Mouse (Mus musculus) limb, embryonic 12.5 days (tissue): Measurements from ENCODE around the gene Serpinb3c. TPM values are rescaled to one million over a fixed set of nuclear protein-coding genes. Genes with fewer than 3 reads are reported as not detected.
"Not testable (repeated sequence)": the region's sequence is repeated elsewhere in the genome, so short reads cannot be mapped to it uniquely, and the experiment has no call there.

Experiments used
- ATAC-seq: fragments of 200-750 bp; cut with Nextera tagmentation; 2 replicates; pipeline ENCODE4 v1.8.0; 2017; ENCODE audit warnings: low read depth, moderate TSS enrichment; ENCODE audit not compliant: insufficient number of reproducible peaks, insufficient read depth, low FRiP score, low TSS enrichment
- H3K27ac ChIP-seq: fragments of 300-500 bp; sonication (generic); 2 replicates; pipeline ENCODE4 v1.5.1; 2016; ENCODE audit warnings: mild to moderate bottlenecking, moderate library complexity
- H3K27me3 ChIP-seq: fragments of 300-500 bp; sonication (generic); 2 replicates; pipeline ENCODE4 v1.6.1; 2016; ENCODE audit warnings: mild to moderate bottlenecking, moderate library complexity
- H3K36me3 ChIP-seq: fragments of 300-500 bp; sonication (generic); 2 replicates; pipeline ENCODE4 v1.6.1; 2016; ENCODE audit warnings: mild to moderate bottlenecking, moderate library complexity
- H3K4me1 ChIP-seq: fragments of 300-500 bp; sonication (generic); replicated peaks from 2 replicates; pipeline ENCODE4 v1.6.1; 2016
- H3K4me2 ChIP-seq: fragments of 300-500 bp; sonication (generic); 2 replicates; pipeline ENCODE4 v1.6.1; 2016; ENCODE audit warnings: mild to moderate bottlenecking, moderate library complexity
- H3K4me3 ChIP-seq: fragments of 300-500 bp; sonication (generic); replicated peaks from 2 replicates; pipeline ENCODE4 v1.5.1; 2016; ENCODE audit warnings: mild to moderate bottlenecking
- H3K9ac ChIP-seq: fragments of 300-500 bp; sonication (generic); replicated peaks from 2 replicates; pipeline ENCODE4 v1.6.1; 2016; ENCODE audit warnings: mild to moderate bottlenecking, moderate library complexity
- H3K9me3 ChIP-seq: fragments of 300-500 bp; sonication (generic); 2 replicates; pipeline ENCODE4 v1.6.1; 2016; ENCODE audit warnings: mild to moderate bottlenecking, moderate library complexity
- WGBS: fragments of 180-500 bp; shearing (Covaris S2); methylation state at CpG from one replicate; pipeline ENCODE4 v1.1.7; 2016; 5-methylcytosine and 5-hydroxymethylcytosine counted together
- polyA plus RNA-seq: library from polyadenylated mRNA; unstranded; fragments of >200 nt; fragmentation: Nextera tagmentation; extraction: Ambion mirVana; gene quantifications from 2 replicates; pipeline ENCODE4 v1.2.1, GENCODE M21; 2016

Gene Serpinb3c
- not detected in 2 replicates for polyA plus RNA-seq

DNA sequence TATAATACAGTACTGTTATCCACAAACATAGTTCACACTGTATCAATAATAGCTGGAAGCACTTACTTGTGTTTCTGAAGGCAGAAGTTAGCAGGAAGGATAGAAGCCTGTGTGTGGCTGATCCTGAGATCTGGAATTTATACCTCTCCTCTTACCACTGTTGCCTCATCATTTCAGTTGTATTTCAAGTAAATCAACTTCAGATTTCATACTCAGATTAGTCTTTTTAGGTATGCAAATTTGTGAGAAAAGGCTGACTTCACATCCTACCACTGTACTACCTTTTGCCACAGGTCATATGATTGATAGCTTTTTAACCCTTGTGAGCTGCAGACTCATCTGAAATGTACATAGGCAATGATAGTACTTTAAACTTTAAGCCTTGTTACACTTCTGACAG is at the start of gene Serpinb3c, which contains the start of gene Serpinb3b:
Serpinb3c (minus strand) TSS at position 111 of the 400 bp plus-strand sequence.
Serpinb3b (minus strand) TSS at position 101 of the 400 bp plus-strand sequence.
- H3K36me3 ChIP-seq, H3K4me3 ChIP-seq, H3K9ac ChIP-seq, ATAC-seq, H3K4me1 ChIP-seq, H3K4me2 ChIP-seq, H3K27ac ChIP-seq, H3K9me3 ChIP-seq, H3K27me3 ChIP-seq: not testable (repeated sequence)

DNA sequence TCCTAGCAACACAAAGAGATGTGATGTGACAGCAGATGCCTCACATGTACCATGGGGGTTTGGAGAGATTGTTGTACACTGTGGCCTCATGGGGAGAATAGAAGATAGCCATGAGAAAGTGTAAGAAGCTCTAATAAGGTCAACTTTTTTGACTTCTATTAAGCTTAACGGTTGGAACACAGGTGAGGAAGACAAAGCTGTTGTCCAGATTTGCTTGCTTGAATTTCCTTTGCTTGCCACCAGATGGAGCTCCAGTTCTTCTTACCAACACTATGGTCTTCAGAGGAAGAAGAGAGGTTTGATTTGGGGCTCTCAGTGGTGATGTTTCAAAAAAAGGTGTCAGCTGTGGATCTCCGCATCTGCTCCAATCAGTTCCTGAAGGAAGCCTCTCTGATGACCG is 35.0 kb downstream of the Serpinb3c start:
- not testable (repeated sequence) for ATAC-seq
- WGBS: 52% methylated on average over 3 of the region's 3 CpGs

More for the DNA sequence above, 35.0 kb downstream of the Serpinb3c start:
- not testable (repeated sequence) for H3K4me3 ChIP-seq, H3K9me3 ChIP-seq, H3K4me1 ChIP-seq, H3K4me2 ChIP-seq, H3K27ac ChIP-seq, H3K36me3 ChIP-seq, H3K27me3 ChIP-seq, H3K9ac ChIP-seq

Other genes starting within 250 kb of the Serpinb3c start
- not detected in 2 replicates for gene Serpinb3a, start 226.1 kb downstream of the Serpinb3c start, polyA plus RNA-seq
- not detected in 2 replicates for gene Serpinb3d, start 194.9 kb downstream of the Serpinb3c start, polyA plus RNA-seq
- not detected in 2 replicates for gene Serpinb3b, start within 50 bp of the Serpinb3c start, polyA plus RNA-seq
- 0.20 TPM in 1 of 2 replicates, not detected in the other for gene Serpinb11, start 82.8 kb upstream of the Serpinb3c start, polyA plus RNA-seq
- 0.24 TPM in 1 of 2 replicates, not detected in the other for gene Serpinb7, start 121.3 kb upstream of the Serpinb3c start, polyA plus RNA-seq
- gene Serpinb2, start 233.1 kb upstream of the Serpinb3c start, polyA plus RNA-seq: 0.10 and 0.16 TPM in 2 replicates